Mouse (Mus musculus): Measurements from ENCODE around the gene Astn2.
"Not testable (repeated sequence)": the region's sequence is repeated elsewhere in the genome, so short reads cannot be mapped to it uniquely, and the experiment has no call there.

Gene Astn2

GRCm38 (mm10) chr4:65743160-65743691 lies 661.2 kb downstream of the Astn2 start:
- DNase-seq = no peak

GRCm38 (mm10) chr4:65724414-65724813 lies 680.0 kb downstream of the Astn2 start:
- DNase-seq = no peak

GRCm38 (mm10) chr4:65719610-65720009 lies 684.8 kb downstream of the Astn2 start:
- DNase-seq = no peak

- DNase-seq = no peak
These were observed 686.5 kb downstream of the Astn2 start for GRCm38 (mm10) chr4:65717899-65718298.

GRCm38 (mm10) chr4:65716086-65716485 lies 688.3 kb downstream of the Astn2 start:
- DNase-seq = no peak

GRCm38 (mm10) chr4:65711678-65712077 lies 692.7 kb downstream of the Astn2 start:
- no peak for DNase-seq

- DNase-seq = no peak
These were observed 693.8 kb downstream of the Astn2 start for GRCm38 (mm10) chr4:65710623-65711022.

GRCm38 (mm10) chr4:65701848-65702247 lies 702.6 kb downstream of the Astn2 start:
- no peak for DNase-seq

GRCm38 (mm10) chr4:65699743-65700361 lies 704.6 kb downstream of the Astn2 start:
- no peak for DNase-seq

- no peak for DNase-seq
These were observed 709.2 kb downstream of the Astn2 start for GRCm38 (mm10) chr4:65695241-65695640.

GRCm38 (mm10) chr4:65694011-65694410 lies 710.4 kb downstream of the Astn2 start:
- DNase-seq = no peak

GRCm38 (mm10) chr4:65687006-65687723 lies 717.2 kb downstream of the Astn2 start:
- DNase-seq = no peak

- no peak for DNase-seq
These were observed 718.0 kb downstream of the Astn2 start for GRCm38 (mm10) chr4:65686258-65687005.

- no peak for DNase-seq
These were observed 720.0 kb downstream of the Astn2 start for GRCm38 (mm10) chr4:65684401-65684800.

- not testable (repeated sequence) for DNase-seq
These were observed 724.6 kb downstream of the Astn2 start for GRCm38 (mm10) chr4:65679786-65680185.

GRCm38 (mm10) chr4:65678929-65679328 lies 725.5 kb downstream of the Astn2 start:
- no peak for DNase-seq

- DNase-seq = no peak
These were observed 725.9 kb downstream of the Astn2 start for GRCm38 (mm10) chr4:65678495-65678894.

GRCm38 (mm10) chr4:65674267-65674978 lies 730.0 kb downstream of the Astn2 start:
- no peak for DNase-seq

- no peak for DNase-seq
These were observed 730.9 kb downstream of the Astn2 start for GRCm38 (mm10) chr4:65673418-65673933.

GRCm38 (mm10) chr4:65672294-65672693 lies 732.1 kb downstream of the Astn2 start:
- DNase-seq = no peak

GRCm38 (mm10) chr4:65671585-65672184 lies 732.7 kb downstream of the Astn2 start:
- no peak for DNase-seq

GRCm38 (mm10) chr4:65667030-65667610 lies 737.3 kb downstream of the Astn2 start:
- DNase-seq = no peak

Measured in liver (tissue).